Mouse (Mus musculus): ENCODE results near the gene Cox7c.
"Not testable (repeated sequence)": the region's sequence is repeated elsewhere in the genome, so short reads cannot be mapped to it uniquely, and the experiment has no call there.

Cox7c gene

GRCm38 (mm10) chr13:86046254-86046951, at the start of gene Cox7c:
Gene Cox7c (minus strand): TSS chr13:86046904.
- ChIA-PET POLR2A (interaction anchor here (0.6 to 4.0 kb wide), 20 partner anchors 7 to 1393 kb away, joined by 3 to 38 read pairs (median 3); partner anchors contain the start of gene Rasa1 (in 1 of the 4)), CTCF (no interaction called here)

DNA sequence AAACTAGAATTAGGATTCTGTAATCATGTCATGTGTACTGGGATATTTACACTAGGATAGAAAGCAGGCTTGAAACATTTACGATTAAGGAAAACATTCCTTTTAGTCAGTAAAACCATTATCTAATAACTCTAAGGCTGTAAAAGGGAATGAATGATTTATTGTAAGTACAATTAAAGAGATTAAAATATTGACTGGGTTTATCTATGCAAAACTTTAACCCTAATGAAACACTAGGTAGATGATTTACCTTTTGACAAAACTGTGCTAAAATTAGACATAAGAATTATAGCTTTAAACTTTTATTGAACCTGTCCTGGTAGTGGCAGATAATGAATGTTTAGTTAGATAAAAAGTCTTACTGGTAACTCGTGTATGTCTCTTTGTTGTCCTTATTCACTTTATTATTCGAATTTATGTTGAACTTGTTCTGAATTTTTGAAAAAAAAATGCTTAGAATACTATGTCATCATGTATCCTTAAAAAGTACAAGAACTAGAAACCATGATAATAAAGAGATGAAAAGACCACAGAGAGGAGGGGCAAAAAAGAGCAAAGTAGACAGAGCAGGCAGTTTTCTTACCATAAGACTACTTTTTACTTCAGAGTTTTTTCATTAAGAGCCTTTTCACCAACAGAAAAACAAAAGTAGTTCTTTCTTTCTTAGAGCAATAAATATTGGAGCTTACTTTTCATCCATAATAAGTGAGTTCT, 21.5 kb upstream of the Cox7c start:
- CTCF ChIA-PET = no interaction called here
- POLR2A ChIA-PET = interaction anchor here in 1 of 4 experiments (0.7 kb wide), 1 partner anchor 237 kb away, joined by 5 read pairs; no protein-coding TSS in a partner anchor

DNA sequence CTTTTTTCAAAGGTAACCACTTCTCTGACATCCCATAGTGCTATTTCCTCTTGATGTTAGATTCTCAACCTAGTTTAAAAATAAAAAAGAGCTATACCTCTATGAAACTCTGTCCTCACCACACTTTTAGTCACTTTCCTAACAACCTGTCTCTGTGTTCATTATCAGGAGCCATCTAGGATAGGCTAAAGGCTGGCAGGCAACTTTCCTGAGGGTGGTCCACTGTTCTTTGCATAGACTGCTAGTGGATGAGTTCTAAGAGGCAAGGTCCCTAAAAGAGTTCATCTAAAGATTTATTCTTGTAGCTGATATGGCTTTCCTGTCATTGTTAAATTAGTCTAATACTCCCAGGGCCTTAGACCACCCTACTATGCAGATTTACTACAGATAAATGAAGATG, 20.8 kb upstream of the Cox7c start:
- ChIA-PET CTCF (no interaction called here), POLR2A (interaction anchor here in 1 of 4 experiments (0.7 kb wide), 1 partner anchor 236 kb away, joined by 5 read pairs; no protein-coding TSS in a partner anchor)

GRCm38 (mm10) chr13:86054091-86054490, 7.4 kb upstream of the Cox7c start:
- POLR2A ChIA-PET = interaction anchor here in 2 of 4 experiments (0.8 to 2.6 kb wide), 16 partner anchors 8 to 347 kb away, joined by 3 to 38 read pairs (median 4); partner anchors contain the start of gene Cox7c (in 1 of the 2)
- CTCF ChIA-PET = not testable (repeated sequence)

DNA sequence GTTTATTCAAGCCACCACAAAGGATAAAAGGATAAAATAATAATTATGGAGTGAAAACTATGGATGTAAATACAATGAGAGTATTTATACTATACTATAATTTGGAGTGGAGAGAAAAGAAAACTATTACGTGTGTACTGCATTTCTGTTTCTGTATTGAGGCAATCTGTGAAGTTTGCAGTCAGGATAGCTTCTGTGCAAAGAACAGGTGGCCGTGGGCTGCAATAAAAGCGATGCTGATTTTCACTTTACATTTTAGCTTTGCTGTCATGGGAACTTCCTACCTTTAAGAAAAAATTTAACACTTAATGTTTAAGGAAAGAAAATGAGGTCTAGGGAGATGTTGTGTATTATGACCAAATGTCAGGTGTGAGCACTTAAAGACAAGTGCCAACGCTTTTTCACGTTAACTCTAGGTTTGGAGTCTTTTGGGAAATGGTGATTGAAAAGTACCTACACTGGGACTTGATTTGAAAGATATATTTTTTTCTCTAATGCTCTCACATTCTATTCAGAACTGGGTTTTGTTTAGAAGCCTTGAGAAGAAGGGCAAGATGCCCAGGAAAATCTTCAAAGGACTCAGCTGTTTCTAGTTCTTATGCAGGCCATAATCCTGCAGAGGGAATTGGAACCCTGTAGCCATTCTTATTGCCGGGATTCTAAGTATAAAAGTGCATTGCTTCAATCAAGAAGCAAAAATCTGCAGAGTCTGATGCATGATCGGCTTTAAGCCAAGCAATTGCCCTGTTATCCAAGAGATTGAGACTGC, 41.6 kb downstream of the Cox7c start:
- ChIA-PET CTCF (no interaction called here), POLR2A (interaction anchor here in 1 of 4 experiments (1.2 kb wide), 1 partner anchor 49 kb away, joined by 4 read pairs; no protein-coding TSS in a partner anchor)

All from embryonic stem cell, embryonic (primary cell).